Mouse (Mus musculus): ENCODE measurements around the gene Hmg20b. TPM values are rescaled to one million over a fixed set of nuclear protein-coding genes. Genes with fewer than 3 reads are reported as not detected.
A peak's percentile ranks its signal among the peaks of the same experiment; 100 is the strongest.

Hmg20b gene
- polyA plus RNA-seq, 1 experiment = 42.7 TPM

GRCm38 (mm10) chr10:81299585-81300351 lies 50.5 kb downstream of the Hmg20b start:
- WGBS = 41% methylated on average over 14 of the region's 14 CpGs
- DNase-seq = peak in 1 of 2 experiments; percentile 48
- TF ChIP-seq CTCF (IDR thresholded peaks at IDR 0.05; ENCODE audit: borderline replicate concordance, insufficient read depth, low read depth, low read length) = no peak
- TF ChIP-seq POLR2A (IDR thresholded peaks at IDR 0.05; ENCODE audit: borderline replicate concordance, insufficient read depth, low read length) = no peak
- Histone ChIP-seq H3K27ac (ENCODE audit: insufficient read depth, low read length) (peak overlapping the region; percentile 78), H3K27me3 (ENCODE audit: control insufficient read depth, insufficient read depth, low read length) (no peaks in the 10 kb centered on the region), H3K4me1 (ENCODE audit: control insufficient read depth, insufficient read depth, low read length) (peaks cover 92% of the 10 kb centered on the region), H3K4me3 (replicated peaks; ENCODE audit: insufficient read depth, low read depth, low read length) (peak overlapping the region; percentile 9)

GRCm38 (mm10) chr10:81298369-81299100 lies 51.7 kb downstream of the Hmg20b start:
- TF ChIP-seq CTCF (IDR thresholded peaks at IDR 0.05; ENCODE audit: borderline replicate concordance, insufficient read depth, low read depth, low read length) (no peak), POLR2A (IDR thresholded peaks at IDR 0.05; ENCODE audit: borderline replicate concordance, insufficient read depth, low read length) (no peak)
- DNase-seq = peak in 1 of 2 experiments; percentile 30
- 38% methylated on average over 17 of the region's 17 CpGs for WGBS
- Histone ChIP-seq H3K27ac (ENCODE audit: insufficient read depth, low read length) (peak overlapping the region; percentile 78), H3K4me3 (replicated peaks; ENCODE audit: insufficient read depth, low read depth, low read length) (peak overlapping the region; percentile 24), H3K27me3 (ENCODE audit: control insufficient read depth, insufficient read depth, low read length) (no peaks in the 10 kb centered on the region), H3K4me1 (ENCODE audit: control insufficient read depth, insufficient read depth, low read length) (peaks cover 85% of the 10 kb centered on the region)

GRCm38 (mm10) chr10:81297845-81298244 lies 52.4 kb downstream of the Hmg20b start:
- Histone ChIP-seq H3K27ac (ENCODE audit: insufficient read depth, low read length) (peak overlapping the region; percentile 78), H3K4me1 (ENCODE audit: control insufficient read depth, insufficient read depth, low read length) (peaks cover 78% of the 10 kb centered on the region), H3K27me3 (ENCODE audit: control insufficient read depth, insufficient read depth, low read length) (no peaks in the 10 kb centered on the region), H3K4me3 (replicated peaks; ENCODE audit: insufficient read depth, low read depth, low read length) (peak overlapping the region; percentile 19)
- 11% methylated on average over 10 of the region's 10 CpGs for WGBS
- peak in 1 of 2 experiments; percentile 50 for DNase-seq
- TF ChIP-seq POLR2A (IDR thresholded peaks at IDR 0.05; ENCODE audit: borderline replicate concordance, insufficient read depth, low read length) = no peak
- no peak for TF ChIP-seq CTCF (IDR thresholded peaks at IDR 0.05; ENCODE audit: borderline replicate concordance, insufficient read depth, low read depth, low read length)

- TF ChIP-seq CTCF (IDR thresholded peaks at IDR 0.05; ENCODE audit: borderline replicate concordance, insufficient read depth, low read depth, low read length) = no peak
- TF ChIP-seq POLR2A (IDR thresholded peaks at IDR 0.05; ENCODE audit: borderline replicate concordance, insufficient read depth, low read length) = no peak
- peaks cover 72% of the 10 kb centered on the region for H3K4me1 ChIP-seq (ENCODE audit: control insufficient read depth, insufficient read depth, low read length)
- peak overlapping the region; percentile 12 for H3K4me3 ChIP-seq (replicated peaks; ENCODE audit: insufficient read depth, low read depth, low read length)
- WGBS = 38% methylated on average over 6 of the region's 6 CpGs
- DNase-seq = no peak
- H3K27me3 ChIP-seq (ENCODE audit: control insufficient read depth, insufficient read depth, low read length) = no peaks in the 10 kb centered on the region
- H3K27ac ChIP-seq (ENCODE audit: insufficient read depth, low read length) = peak overlapping the region; percentile 78
These were observed 53.0 kb downstream of the Hmg20b start for GRCm38 (mm10) chr10:81297246-81297645.

Other genes with a start within 250 kb of the Hmg20b start
- gene Map2k2, start 244.6 kb downstream of the Hmg20b start, polyA plus RNA-seq (2012; rRNA removed) = 161 and 187 TPM in 2 replicates
- 61.6 and 62.9 TPM in 2 replicates for gene Zbtb7a, start 215.3 kb downstream of the Hmg20b start, polyA plus RNA-seq (2012; rRNA removed)
- gene Pias4, start 182.6 kb downstream of the Hmg20b start, polyA plus RNA-seq (2012; rRNA removed) = 34.8 and 36.0 TPM in 2 replicates
- 1,163 and 1,164 TPM in 2 replicates for gene Eef2, start 173.8 kb downstream of the Hmg20b start, polyA plus RNA-seq (2012; rRNA removed)
- gene Dapk3, start 167.5 kb downstream of the Hmg20b start, polyA plus RNA-seq (2012; rRNA removed) = 70.7 and 73.0 TPM in 2 replicates
- not detected in 2 replicates for gene 4930442H23Rik, start 166.6 kb downstream of the Hmg20b start, polyA plus RNA-seq (2012; rRNA removed)
- gene Nmrk2, start 148.4 kb downstream of the Hmg20b start, polyA plus RNA-seq (2012; rRNA removed) = 0.16 and 0.33 TPM in 2 replicates
- 115 and 122 TPM in 2 replicates for gene Atcay, start 119.6 kb downstream of the Hmg20b start, polyA plus RNA-seq (2012; rRNA removed)
- 77.6 and 79.6 TPM in 2 replicates for gene Zfr2, start 117.3 kb downstream of the Hmg20b start, polyA plus RNA-seq (2012; rRNA removed)
- 124 and 141 TPM in 2 replicates for gene Matk, start 97.5 kb downstream of the Hmg20b start, polyA plus RNA-seq (2012; rRNA removed)
- gene Mrpl54, start 83.5 kb downstream of the Hmg20b start, polyA plus RNA-seq (2012; rRNA removed) = 81.4 and 84.9 TPM in 2 replicates
- 61.8 and 63.9 TPM in 2 replicates for gene Apba3, start 83.5 kb downstream of the Hmg20b start, polyA plus RNA-seq (2012; rRNA removed)
- 0.51 and 1.2 TPM in 2 replicates for gene Tjp3, start 58.9 kb downstream of the Hmg20b start, polyA plus RNA-seq (2012; rRNA removed)
- gene Pip5k1c, start 57.5 kb downstream of the Hmg20b start, polyA plus RNA-seq (2012; rRNA removed) = 288 and 314 TPM in 2 replicates
- 36.3 and 36.9 TPM in 2 replicates for gene Cactin, start 29.4 kb downstream of the Hmg20b start, polyA plus RNA-seq (2012; rRNA removed)
- gene Tbxa2r, start 21.7 kb downstream of the Hmg20b start, polyA plus RNA-seq (2012; rRNA removed) = 2.2 and 3.2 TPM in 2 replicates
- gene Gipc3, start 7.2 kb downstream of the Hmg20b start, polyA plus RNA-seq (2012; rRNA removed) = 0.97 and 1.0 TPM in 2 replicates
- 34.8 and 35.0 TPM in 2 replicates for gene Mfsd12, start 7.0 kb upstream of the Hmg20b start, polyA plus RNA-seq (2012; rRNA removed)
- gene 4930404N11Rik, start 15.3 kb upstream of the Hmg20b start, polyA plus RNA-seq (2012; rRNA removed) = 0.24 and 0.36 TPM in 2 replicates
- 75.8 and 81.5 TPM in 2 replicates for gene Fzr1, start 28.0 kb upstream of the Hmg20b start, polyA plus RNA-seq (2012; rRNA removed)
- 87.7 and 93.1 TPM in 2 replicates for gene Dohh, start 33.9 kb upstream of the Hmg20b start, polyA plus RNA-seq (2012; rRNA removed)
- gene Gm48551, start 34.0 kb upstream of the Hmg20b start, polyA plus RNA-seq (2012; rRNA removed) = 10.2 and 10.8 TPM in 2 replicates
- gene Gm48552, start 38.5 kb upstream of the Hmg20b start, polyA plus RNA-seq (2012; rRNA removed) = 10.7 and 13.8 TPM in 2 replicates
- gene Smim24, start 42.6 kb upstream of the Hmg20b start, polyA plus RNA-seq (2012; rRNA removed) = 1.2 and 1.7 TPM in 2 replicates
- gene Nfic, start 105.2 kb upstream of the Hmg20b start, polyA plus RNA-seq (2012; rRNA removed) = 103 and 108 TPM in 2 replicates
- gene Celf5, start 132.2 kb upstream of the Hmg20b start, polyA plus RNA-seq (2012; rRNA removed) = 57.3 and 60.6 TPM in 2 replicates
- 112 and 116 TPM in 2 replicates for gene Ncln, start 145.9 kb upstream of the Hmg20b start, polyA plus RNA-seq (2012; rRNA removed)
- gene S1pr4, start 149.7 kb upstream of the Hmg20b start, polyA plus RNA-seq (2012; rRNA removed) = 0.67 and 1.1 TPM in 2 replicates
- gene Gna15, start 173.7 kb upstream of the Hmg20b start, polyA plus RNA-seq (2012; rRNA removed) = 1.3 and 1.4 TPM in 2 replicates
- 105 and 107 TPM in 2 replicates for gene Gna11, start 194.7 kb upstream of the Hmg20b start, polyA plus RNA-seq (2012; rRNA removed)
- gene Aes, start 209.0 kb upstream of the Hmg20b start, polyA plus RNA-seq (2012; rRNA removed) = 1,117 and 1,168 TPM in 2 replicates
- 282 and 321 TPM in 2 replicates for gene Tle2, start 224.1 kb upstream of the Hmg20b start, polyA plus RNA-seq (2012; rRNA removed)

Measured in cerebellum, adult 2 months (tissue).